Mouse (Mus musculus): Measurements from ENCODE around the gene Olfr159.

DNA sequence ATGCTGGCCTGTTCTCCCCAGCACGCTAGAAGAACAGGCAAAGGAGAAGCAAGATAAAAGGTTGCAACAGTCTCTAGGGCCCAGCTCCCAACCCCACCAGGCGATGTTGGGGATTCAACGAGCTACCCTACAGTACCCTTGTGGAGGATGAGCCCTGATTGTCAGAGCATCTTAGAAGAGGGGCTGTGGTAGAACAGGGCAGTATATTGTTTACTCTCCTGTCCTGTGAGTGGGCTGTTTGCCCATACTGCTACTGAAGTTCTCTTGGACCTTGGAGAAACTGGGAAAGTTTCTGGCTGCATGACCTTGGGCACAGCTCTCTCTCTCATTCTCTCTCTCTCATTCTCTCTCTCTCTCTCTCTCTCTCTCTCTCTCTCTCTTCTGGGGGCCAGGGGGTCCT is 41.7 kb downstream of the Olfr159 start:
- TF ChIP-seq CTCF (IDR thresholded peaks at IDR 0.05; ENCODE audit: extremely low read depth, insufficient read depth, insufficient read length, insufficient replicate concordance) = no peak
- TF ChIP-seq POLR2A (IDR thresholded peaks at IDR 0.05; ENCODE audit: low read depth, low read length) = no peak
